Mouse (Mus musculus): ENCODE data around the gene Cdca4. TPM values are rescaled to one million over a fixed set of nuclear protein-coding genes. Genes with fewer than 3 reads are reported as not detected.

Cdca4 gene
- polyA plus RNA-seq, 1 experiment: 4.7 TPM

GRCm38 (mm10) chr12:112859930-112860329 is 30.7 kb upstream of the Cdca4 start:
- no peaks in the 10 kb centered on the region for H3K9me3 ChIP-seq (ENCODE audit: control insufficient read depth, low read length)
- H3K36me3 ChIP-seq (ENCODE audit: control insufficient read depth): no peaks in the 10 kb centered on the region
- no peaks in the 10 kb centered on the region for H3K4me1 ChIP-seq (ENCODE audit: control insufficient read depth)
- TF ChIP-seq TAL1 (IDR thresholded peaks at IDR 0.05; ENCODE audit: low read length) (no peak), GATA1 (IDR thresholded peaks at IDR 0.05; ENCODE audit: low read length) (no peak)
- H3K4me3 ChIP-seq (replicated peaks): no peak overlapping the region
- no peaks in the 10 kb centered on the region for H3K27me3 ChIP-seq (ENCODE audit: control insufficient read depth)

GRCm38 (mm10) chr12:112858581-112859336 is 29.5 kb upstream of the Cdca4 start:
- Histone ChIP-seq H3K4me3 (replicated peaks) (no peak overlapping the region), H3K27me3 (ENCODE audit: control insufficient read depth) (no peaks in the 10 kb centered on the region), H3K36me3 (ENCODE audit: control insufficient read depth) (no peaks in the 10 kb centered on the region), H3K4me1 (ENCODE audit: control insufficient read depth) (no peaks in the 10 kb centered on the region), H3K9me3 (ENCODE audit: control insufficient read depth, low read length) (no peaks in the 10 kb centered on the region)
- TF ChIP-seq TAL1 (IDR thresholded peaks at IDR 0.05; ENCODE audit: low read length): no peak
- no peak for TF ChIP-seq GATA1 (IDR thresholded peaks at IDR 0.05; ENCODE audit: low read length)

- H3K4me3 ChIP-seq (replicated peaks): no peak overlapping the region
- no peaks in the 10 kb centered on the region for H3K27me3 ChIP-seq (ENCODE audit: control insufficient read depth)
- no peaks in the 10 kb centered on the region for H3K9me3 ChIP-seq (ENCODE audit: control insufficient read depth, low read length)
- TF ChIP-seq TAL1 (IDR thresholded peaks at IDR 0.05; ENCODE audit: low read length): no peak
- TF ChIP-seq GATA1 (IDR thresholded peaks at IDR 0.05; ENCODE audit: low read length): no peak
- peaks cover 4% of the 10 kb centered on the region; the same call in 1 of the 2 replicates for H3K4me1 ChIP-seq (ENCODE audit: control insufficient read depth)
- no peaks in the 10 kb centered on the region for H3K36me3 ChIP-seq (ENCODE audit: control insufficient read depth)
Measured at GRCm38 (mm10) chr12:112857021-112857925, 28.1 kb upstream of the Cdca4 start.

- Histone ChIP-seq H3K27me3 (ENCODE audit: control insufficient read depth) (no peaks in the 10 kb centered on the region), H3K9me3 (ENCODE audit: control insufficient read depth, low read length) (no peaks in the 10 kb centered on the region), H3K36me3 (ENCODE audit: control insufficient read depth) (no peaks in the 10 kb centered on the region), H3K4me1 (ENCODE audit: control insufficient read depth) (peaks cover 4% of the 10 kb centered on the region; the same call in 1 of the 2 replicates), H3K4me3 (replicated peaks) (no peak overlapping the region)
- no peak for TF ChIP-seq GATA1 (IDR thresholded peaks at IDR 0.05; ENCODE audit: low read length)
- no peak for TF ChIP-seq TAL1 (IDR thresholded peaks at IDR 0.05; ENCODE audit: low read length)
Measured at GRCm38 (mm10) chr12:112856338-112856737, 27.1 kb upstream of the Cdca4 start.

- H3K9me3 ChIP-seq (ENCODE audit: control insufficient read depth, low read length): no peaks in the 10 kb centered on the region
- no peak for TF ChIP-seq GATA1 (IDR thresholded peaks at IDR 0.05; ENCODE audit: low read length)
- no peak for TF ChIP-seq TAL1 (IDR thresholded peaks at IDR 0.05; ENCODE audit: low read length)
- H3K27me3 ChIP-seq (ENCODE audit: control insufficient read depth): no peaks in the 10 kb centered on the region
- H3K36me3 ChIP-seq (ENCODE audit: control insufficient read depth): no peaks in the 10 kb centered on the region
- peaks cover 4% of the 10 kb centered on the region; the same call in 1 of the 2 replicates for H3K4me1 ChIP-seq (ENCODE audit: control insufficient read depth)
- H3K4me3 ChIP-seq (replicated peaks): no peak overlapping the region
Measured at GRCm38 (mm10) chr12:112854610-112855333, 25.5 kb upstream of the Cdca4 start.

GRCm38 (mm10) chr12:112853050-112853729 is 24.0 kb upstream of the Cdca4 start:
- Histone ChIP-seq H3K36me3 (ENCODE audit: control insufficient read depth) (no peaks in the 10 kb centered on the region), H3K4me3 (replicated peaks) (no peak overlapping the region), H3K9me3 (ENCODE audit: control insufficient read depth, low read length) (no peaks in the 10 kb centered on the region), H3K27me3 (ENCODE audit: control insufficient read depth) (no peaks in the 10 kb centered on the region), H3K4me1 (ENCODE audit: control insufficient read depth) (peaks cover 4% of the 10 kb centered on the region; the same call in 1 of the 2 replicates)
- no peak for TF ChIP-seq GATA1 (IDR thresholded peaks at IDR 0.05; ENCODE audit: low read length)
- TF ChIP-seq TAL1 (IDR thresholded peaks at IDR 0.05; ENCODE audit: low read length): no peak

- Histone ChIP-seq H3K4me1 (ENCODE audit: control insufficient read depth) (peaks cover 4% of the 10 kb centered on the region; the same call in 1 of the 2 replicates), H3K9me3 (ENCODE audit: control insufficient read depth, low read length) (no peaks in the 10 kb centered on the region)
Measured at GRCm38 (mm10) chr12:112851116-112851515, 21.9 kb upstream of the Cdca4 start.

GRCm38 (mm10) chr12:112850344-112850743 is 21.1 kb upstream of the Cdca4 start:
- no peaks in the 10 kb centered on the region for H3K36me3 ChIP-seq (ENCODE audit: control insufficient read depth)
- TF ChIP-seq TAL1 (IDR thresholded peaks at IDR 0.05; ENCODE audit: low read length) (no peak), GATA1 (IDR thresholded peaks at IDR 0.05; ENCODE audit: low read length) (no peak)
- H3K4me1 ChIP-seq (ENCODE audit: control insufficient read depth): peaks cover 4% of the 10 kb centered on the region; the same call in 1 of the 2 replicates
- no peak overlapping the region for H3K4me3 ChIP-seq (replicated peaks)
- H3K27me3 ChIP-seq (ENCODE audit: control insufficient read depth): no peaks in the 10 kb centered on the region
- no peaks in the 10 kb centered on the region for H3K9me3 ChIP-seq (ENCODE audit: control insufficient read depth, low read length)

More at GRCm38 (mm10) chr12:112851116-112851515, 21.9 kb upstream of the Cdca4 start:
- H3K27me3 ChIP-seq (ENCODE audit: control insufficient read depth): no peaks in the 10 kb centered on the region
- no peaks in the 10 kb centered on the region for H3K36me3 ChIP-seq (ENCODE audit: control insufficient read depth)
- H3K4me3 ChIP-seq (replicated peaks): no peak overlapping the region
- TF ChIP-seq GATA1 (IDR thresholded peaks at IDR 0.05; ENCODE audit: low read length): no peak
- TF ChIP-seq TAL1 (IDR thresholded peaks at IDR 0.05; ENCODE audit: low read length): no peak
